Mouse (Mus musculus) mature B cell (primary cell): ENCODE data around the gene Eif3i.

Experiments used
- in situ Hi-C: fragments of 300-500 bp; cut with MboI; formaldehyde crosslinking; loops from 2 replicates; pipeline ENCODE4 v1.14.3; 2019

Gene Eif3i

DNA sequence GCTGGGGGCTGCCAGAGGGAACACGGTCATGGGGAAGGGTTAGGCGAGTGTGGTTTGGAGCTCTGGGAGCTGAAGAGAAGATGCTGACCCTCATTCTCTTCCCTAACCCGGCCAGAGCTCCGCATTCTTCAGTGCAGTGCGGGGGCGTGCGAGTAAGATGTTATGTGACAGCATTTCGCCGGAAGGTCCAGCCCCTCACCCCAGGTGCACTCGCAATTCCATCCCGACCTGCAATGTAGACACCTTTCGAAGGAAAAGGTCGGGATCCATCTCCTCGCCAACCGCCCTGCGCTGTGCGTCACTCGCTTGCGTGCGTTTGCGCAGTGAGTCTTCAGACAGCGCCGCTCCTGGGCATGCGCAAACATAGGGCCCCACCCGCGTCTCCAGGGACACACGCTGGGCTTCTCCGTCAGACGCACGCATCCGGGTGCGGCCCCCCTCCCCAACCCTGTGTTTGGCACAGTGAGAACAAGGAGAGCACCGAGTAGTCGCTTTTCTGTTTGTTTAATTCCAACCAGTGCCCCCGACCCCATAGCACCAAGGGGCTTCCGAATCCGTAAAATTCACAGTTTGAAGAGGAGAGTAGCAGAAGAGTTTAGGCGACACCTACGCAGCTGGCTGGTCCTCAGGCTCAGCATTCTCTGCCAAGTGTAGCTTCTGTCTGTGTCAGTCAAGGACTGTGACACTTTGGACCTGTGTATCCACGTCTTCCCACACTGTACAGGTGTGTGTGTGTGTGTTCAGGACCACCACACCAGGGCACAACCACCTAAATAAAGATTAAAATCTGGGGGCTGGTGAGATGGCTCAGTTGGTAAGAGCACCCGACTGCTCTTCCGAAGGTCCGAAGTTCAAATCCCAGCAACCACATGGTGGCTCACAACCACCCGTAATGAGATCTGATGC lies 18.6 kb upstream of the Eif3i start, which contains the start of gene Iqcc:
Iqcc (minus strand) TSS at position 314 of the 906 bp plus-strand sequence.
- in situ Hi-C loops: no loop called here

GRCm38 (mm10) chr4:129618031-129618430 lies 17.6 kb upstream of the Eif3i start:
- in situ Hi-C loops: no loop called here

GRCm38 (mm10) chr4:129617121-129617641 lies 16.7 kb upstream of the Eif3i start:
- in situ Hi-C loops: no loop called here

GRCm38 (mm10) chr4:129616631-129617030 lies 16.2 kb upstream of the Eif3i start:
- in situ Hi-C loops: no loop called here

GRCm38 (mm10) chr4:129615801-129616290 lies 15.4 kb upstream of the Eif3i start:
- in situ Hi-C loops: no loop called here

DNA sequence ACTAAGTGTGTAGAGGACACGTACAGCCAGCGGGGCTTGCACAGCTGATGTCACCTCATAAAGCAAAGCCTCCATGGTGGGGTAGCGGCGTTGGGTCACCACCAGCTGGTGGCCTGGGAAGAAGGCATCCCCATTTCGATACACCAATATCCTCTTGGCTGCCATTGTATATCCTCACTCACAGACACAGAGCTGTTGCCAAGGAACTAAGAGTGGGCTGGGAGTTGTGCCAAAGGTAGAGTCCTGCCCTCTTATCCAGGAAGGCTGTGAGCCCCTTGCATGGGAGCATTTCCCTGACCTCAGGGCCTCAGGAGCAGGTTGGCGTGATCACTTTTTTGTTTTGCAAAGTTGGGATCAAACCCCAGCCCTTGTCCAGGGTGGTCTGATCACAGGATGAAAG lies 13.6 kb upstream of the Eif3i start, which contains the start of gene Dcdc2b:
Dcdc2b (minus strand) TSS at position 165 of the 400 bp plus-strand sequence.
- in situ Hi-C loops: no loop called here

- in situ Hi-C loops: no loop called here
Measured at GRCm38 (mm10) chr4:129610472-129610871, 10.0 kb upstream of the Eif3i start.

GRCm38 (mm10) chr4:129610026-129610425 lies 9.6 kb upstream of the Eif3i start:
- in situ Hi-C loops: no loop called here

GRCm38 (mm10) chr4:129609139-129609631 lies 8.7 kb upstream of the Eif3i start:
- in situ Hi-C loops: loop anchor here (10.0 kb wide), 1 partner anchor 64 kb away; the partner anchor contains the start of gene Hdac1

DNA sequence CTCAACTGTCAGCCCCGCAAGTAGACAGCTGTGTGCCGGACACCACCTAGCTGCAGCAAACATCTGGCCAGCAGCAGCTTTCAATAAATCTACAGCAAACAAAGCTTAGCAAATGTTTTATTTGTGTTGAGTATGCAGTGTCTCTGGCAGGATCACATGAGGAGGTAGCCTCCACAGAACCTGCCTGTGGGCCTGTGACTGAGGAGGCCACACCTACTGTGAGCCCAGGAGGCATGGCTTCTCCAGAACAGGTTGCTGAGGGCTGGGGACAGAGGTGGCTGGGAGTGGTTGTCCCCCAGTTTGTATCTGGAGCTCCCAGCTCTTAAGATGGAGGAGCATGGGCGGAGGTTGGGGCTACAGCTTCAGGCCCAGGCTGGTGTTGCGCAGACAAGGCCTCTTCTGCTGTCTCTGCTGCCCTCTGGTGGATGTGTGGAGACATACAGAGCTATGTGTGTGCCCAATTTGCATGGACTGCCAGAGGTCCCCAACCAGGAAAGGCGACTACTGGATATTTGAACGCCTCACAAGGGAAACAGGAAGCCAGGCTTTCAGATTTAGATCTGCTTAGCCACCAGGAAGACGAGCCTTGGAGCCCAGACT lies 8.1 kb upstream of the Eif3i start:
- in situ Hi-C loops: loop anchor here (10.0 kb wide), 1 partner anchor 64 kb away; the partner anchor contains the start of gene Hdac1

DNA sequence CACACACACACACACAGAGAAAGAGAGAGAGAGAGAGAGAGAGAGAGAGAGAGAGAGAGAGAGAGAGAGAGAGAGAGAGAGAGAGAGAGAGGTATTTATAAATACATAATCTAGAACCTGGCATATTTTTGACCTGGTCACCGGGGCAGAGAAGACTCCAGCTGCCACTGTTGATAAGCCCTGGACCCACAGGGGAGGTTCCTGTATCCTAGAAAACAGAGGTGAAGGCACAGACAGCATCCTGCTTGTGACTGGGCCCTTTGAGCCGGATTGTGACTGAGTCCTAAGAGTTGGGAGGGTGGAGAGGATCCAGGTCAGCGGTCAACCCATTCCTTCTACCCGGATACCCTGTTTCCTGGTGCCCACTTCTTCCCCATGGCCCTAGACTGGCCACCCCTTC lies 11.6 kb downstream of the Eif3i start:
- in situ Hi-C loops: no loop called here

- in situ Hi-C loops: no loop called here
Measured at GRCm38 (mm10) chr4:129586943-129587342, 13.5 kb downstream of the Eif3i start.

DNA sequence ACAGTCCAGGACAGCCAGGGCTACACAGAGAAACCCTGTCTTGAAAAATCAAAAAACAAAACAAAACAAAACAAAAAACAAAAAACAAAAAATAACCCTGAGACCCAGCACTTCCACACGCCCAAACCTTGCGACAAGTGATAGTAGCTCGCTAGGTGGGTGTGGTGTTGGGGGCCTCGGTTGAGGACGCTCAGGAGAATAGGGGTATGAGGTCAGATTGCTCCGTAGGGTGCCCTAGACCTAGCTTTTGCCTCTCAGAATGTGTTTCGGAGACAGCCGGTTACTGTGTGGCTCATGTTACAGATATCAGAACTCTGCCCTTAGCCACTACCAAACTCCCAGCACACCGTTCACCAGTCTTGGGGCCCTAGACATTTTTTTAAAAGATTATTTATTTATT lies 14.7 kb downstream of the Eif3i start:
- in situ Hi-C loops: no loop called here

DNA sequence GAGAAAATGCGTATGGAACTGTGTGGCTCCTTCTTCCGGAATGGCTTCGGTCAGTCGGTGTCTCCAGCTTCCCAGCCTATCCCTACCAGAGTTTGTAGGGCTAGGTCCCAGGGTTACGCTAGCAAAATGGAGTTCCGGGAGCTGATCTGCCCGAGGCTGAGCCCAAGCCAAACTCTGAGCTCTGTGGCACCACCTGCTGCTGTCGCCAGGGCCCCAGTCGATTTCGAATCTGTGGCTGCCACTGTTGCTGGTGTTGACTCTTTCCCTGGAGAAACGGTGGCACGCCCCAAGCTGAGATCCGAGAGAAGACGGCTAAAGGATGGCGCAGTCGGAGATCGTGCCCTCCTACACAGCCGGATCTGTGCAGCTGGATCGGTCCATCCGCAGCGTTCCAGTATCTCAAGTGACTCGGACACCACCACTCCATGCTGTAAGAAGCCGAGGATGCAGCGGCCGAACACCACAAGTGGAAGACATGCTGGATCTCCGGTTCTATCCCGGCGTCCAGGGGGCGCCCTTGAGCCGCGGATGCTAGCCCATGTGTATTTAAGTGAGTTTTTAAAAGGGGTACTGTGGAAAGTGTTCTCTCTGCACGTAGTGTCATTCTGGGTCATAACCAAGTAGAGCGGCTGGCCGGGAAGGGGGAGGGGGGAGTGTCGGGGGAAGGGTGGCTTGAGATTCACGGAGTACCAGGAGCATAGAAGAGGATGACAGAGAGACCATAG lies 15.4 kb downstream of the Eif3i start:
- in situ Hi-C loops: no loop called here

DNA sequence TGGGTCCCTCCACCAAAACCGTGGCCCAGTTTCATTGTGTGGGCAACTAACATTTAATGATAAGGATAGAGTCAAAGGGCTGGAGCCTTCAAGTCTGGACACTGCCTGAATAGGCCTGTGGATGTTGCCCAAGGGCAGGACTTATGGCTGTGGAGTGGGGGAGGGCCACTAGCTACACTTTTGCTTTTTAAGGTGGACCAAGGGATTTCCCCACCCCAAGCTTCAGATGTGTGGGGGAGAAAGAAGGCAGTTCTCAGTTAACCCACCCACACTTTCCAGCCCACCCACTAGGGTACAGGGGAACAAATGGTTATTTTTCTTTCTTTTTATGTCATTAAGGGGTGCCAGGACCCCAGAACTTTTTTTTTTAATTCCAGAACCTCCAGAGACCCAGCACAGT lies 16.1 kb downstream of the Eif3i start:
- in situ Hi-C loops: no loop called here

DNA sequence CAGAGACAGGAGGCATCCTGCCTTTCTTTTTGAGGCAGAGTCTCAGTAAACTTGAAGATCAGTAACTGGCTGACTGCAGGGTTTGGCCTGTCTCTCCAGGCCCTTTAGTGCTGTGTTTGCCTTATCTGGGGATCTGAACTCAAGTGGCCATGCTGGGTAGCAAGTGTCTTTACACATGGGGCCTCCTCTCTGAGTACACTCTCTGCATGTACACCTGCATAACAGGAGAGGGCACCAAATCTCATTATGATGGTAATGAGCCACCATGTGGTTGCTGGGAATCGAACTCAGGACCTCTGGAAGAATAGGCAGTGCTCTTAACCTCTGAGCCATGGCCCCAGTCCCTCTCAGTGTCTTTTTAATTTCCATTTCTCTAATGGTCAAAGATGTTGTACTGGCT lies 18.2 kb downstream of the Eif3i start:
- in situ Hi-C loops: no loop called here

DNA sequence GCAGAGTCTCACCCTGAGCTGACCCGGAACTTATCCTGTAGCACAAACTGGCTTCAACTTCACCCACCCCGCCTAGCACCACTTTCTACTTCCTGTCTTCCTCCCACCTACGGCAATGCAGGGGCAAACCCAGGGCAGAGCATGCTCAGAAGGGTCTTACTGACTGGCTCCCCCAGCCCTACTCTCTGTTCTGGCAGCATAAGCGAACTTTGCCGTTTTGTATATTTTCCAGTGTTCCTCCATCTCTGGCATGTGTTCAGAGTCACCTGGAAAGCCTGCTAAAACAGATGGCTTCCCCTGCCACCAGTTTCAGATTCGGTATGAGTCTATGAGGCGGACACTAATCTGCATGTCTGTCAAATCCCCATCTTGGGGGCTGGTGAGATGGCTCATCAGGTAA lies 20.1 kb downstream of the Eif3i start:
- in situ Hi-C loops: no loop called here

GRCm38 (mm10) chr4:129578466-129578865 lies 22.0 kb downstream of the Eif3i start, which contains the start of gene Fam167b:
Gene Fam167b, minus strand, starts transcription at chr4:129578549.
- in situ Hi-C loops: no loop called here

DNA sequence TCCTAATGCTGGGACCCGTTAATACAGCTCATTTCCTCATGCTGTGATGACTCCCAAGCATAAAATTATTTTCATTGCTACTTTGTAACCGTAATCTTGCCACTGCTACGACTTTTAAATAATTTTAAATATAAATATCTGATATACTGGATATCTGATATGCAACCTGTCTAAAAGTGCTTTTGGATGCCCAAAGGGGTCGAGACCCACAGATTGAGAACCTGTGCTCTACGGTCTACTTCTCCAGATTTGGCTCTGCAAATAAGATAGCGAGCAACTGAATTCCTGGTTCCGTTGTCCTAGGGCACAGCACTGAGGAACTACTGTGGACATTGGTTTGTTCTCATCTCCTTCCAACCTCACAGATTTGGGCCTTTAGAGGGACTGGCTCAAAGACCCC lies 22.8 kb downstream of the Eif3i start:
- in situ Hi-C loops: no loop called here

DNA sequence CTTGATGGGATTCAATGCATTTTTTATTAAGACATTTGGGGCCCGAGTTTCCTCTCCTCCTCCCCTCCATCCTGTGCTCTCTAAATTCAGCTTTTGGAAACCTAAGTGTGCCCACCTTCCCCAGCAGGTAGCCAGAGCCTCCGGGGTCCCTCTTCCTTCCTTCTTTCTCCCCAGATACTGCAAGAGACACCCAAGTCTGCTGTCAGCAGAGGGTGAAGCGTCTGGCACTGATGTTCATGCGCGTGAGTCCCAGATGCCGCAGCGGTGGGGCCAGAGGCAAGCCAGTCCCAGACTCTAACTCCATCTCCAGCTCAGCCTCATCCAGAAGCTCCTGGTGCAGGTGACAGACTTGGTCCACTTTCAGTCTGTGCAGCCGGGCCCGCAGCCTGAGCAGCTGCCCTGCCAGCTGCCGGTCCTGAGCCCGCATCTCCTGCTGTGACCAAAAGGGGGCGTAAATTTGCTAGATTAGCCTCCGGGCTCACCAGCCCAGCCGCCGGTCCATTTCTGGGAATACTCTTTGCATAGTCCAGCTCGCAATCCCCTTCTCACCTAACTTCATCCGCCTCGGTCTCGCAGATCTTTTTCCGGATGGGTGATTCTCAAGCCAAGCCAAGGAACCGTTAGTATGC lies 23.5 kb downstream of the Eif3i start:
- in situ Hi-C loops: no loop called here

DNA sequence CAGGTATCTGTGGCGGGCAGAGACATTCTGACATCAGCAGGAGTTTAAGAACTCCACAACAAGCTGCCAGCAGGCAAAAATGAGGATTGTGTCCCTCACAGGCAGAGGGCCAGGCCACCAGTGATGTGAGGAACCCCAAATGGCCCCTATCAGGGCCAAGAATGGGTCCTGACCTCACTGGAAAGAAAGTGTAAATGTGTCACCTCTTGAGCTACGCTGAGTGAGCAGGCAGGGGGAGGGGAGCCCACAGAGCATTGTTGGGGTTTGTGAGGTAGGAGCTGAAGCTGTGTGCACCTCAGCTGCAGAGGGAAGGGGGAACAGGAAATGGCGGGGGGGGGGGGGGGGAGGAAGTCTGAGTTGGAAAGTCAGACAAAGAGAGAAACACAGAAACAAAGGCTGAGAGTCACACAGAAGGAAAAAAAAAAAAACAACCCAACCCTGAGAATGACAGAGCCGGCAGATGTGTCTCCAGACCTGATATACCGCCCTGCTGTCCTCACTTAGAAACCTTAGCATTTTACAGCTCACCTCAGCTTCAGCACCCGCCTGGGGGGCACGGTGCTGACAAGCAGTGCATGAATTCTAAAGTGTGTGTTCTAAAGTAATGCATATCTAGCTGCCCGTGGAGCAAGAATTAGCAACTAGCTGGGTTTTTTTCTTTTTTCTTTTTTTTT lies 25.1 kb downstream of the Eif3i start:
- in situ Hi-C loops: no loop called here
